19 mouse cellular contexts compared by ENCODE assay signal in genomic region chr2:158415826-158416225, GRCm38 (mm10). TPM values are rescaled to one million over a fixed set of nuclear protein-coding genes. Genes with fewer than 3 reads are reported as not detected.
"Had no signal": no experiment of that assay in that cellular context is flagged by ENCODE, and none has a peak within 500 bp of the region (broad histone marks: within the 10 kb centered on the region; RNA-seq: fewer than 3 reads in every experiment).

No protein-coding gene starts in this region.

- ATAC-seq: liver, postnatal 0 days; lung, postnatal 0 days; midbrain, embryonic 13.5 days; midbrain, embryonic 15.5 days had no signal

- DNase-seq: liver, postnatal 0 days; lung, adult 2 months; lung, postnatal 14 days; lung, postnatal 36 days; right cerebral cortex, adult 18-20 months; right cerebral cortex, postnatal 25 days; right cerebral cortex, postnatal 4 days; spleen, adult 18-20 months; thymus, adult 18-20 months; thymus, postnatal 14 days; thymus, postnatal 36 days had no signal

- H3K27me3 ChIP-seq: lung, embryonic 15.5 days; megakaryocyte, embryonic 14.5 days; midbrain, embryonic 13.5 days; midbrain, embryonic 15.5 days; neural tube, embryonic 13.5 days had no signal

- H3K36me3 ChIP-seq: lung, embryonic 15.5 days; midbrain, embryonic 13.5 days; midbrain, embryonic 15.5 days; neural tube, embryonic 13.5 days had no signal

- H3K4me3 ChIP-seq: lung, embryonic 15.5 days; megakaryocyte, embryonic 14.5 days; midbrain, embryonic 13.5 days; midbrain, embryonic 15.5 days; neural tube, embryonic 13.5 days had no signal

RNA-seq across cellular contexts. Expression of gene Snhg11, which starts 40.4 kb away (rescaled TPM):
- total RNA-seq: monocyte, adult 5-6 weeks; neutrophil, adult 5-6 weeks had no signal
